Mouse (Mus musculus) brain, embryonic 18.5 days (tissue): ENCODE results near the gene Pdcd2l.

Experiments used
- DNase-seq: peaks from one replicate; pipeline ENCODE4 v3.0.0-alpha.2; 2012; ENCODE audit warnings: low read depth, low spot score

The Pdcd2l gene

DNA sequence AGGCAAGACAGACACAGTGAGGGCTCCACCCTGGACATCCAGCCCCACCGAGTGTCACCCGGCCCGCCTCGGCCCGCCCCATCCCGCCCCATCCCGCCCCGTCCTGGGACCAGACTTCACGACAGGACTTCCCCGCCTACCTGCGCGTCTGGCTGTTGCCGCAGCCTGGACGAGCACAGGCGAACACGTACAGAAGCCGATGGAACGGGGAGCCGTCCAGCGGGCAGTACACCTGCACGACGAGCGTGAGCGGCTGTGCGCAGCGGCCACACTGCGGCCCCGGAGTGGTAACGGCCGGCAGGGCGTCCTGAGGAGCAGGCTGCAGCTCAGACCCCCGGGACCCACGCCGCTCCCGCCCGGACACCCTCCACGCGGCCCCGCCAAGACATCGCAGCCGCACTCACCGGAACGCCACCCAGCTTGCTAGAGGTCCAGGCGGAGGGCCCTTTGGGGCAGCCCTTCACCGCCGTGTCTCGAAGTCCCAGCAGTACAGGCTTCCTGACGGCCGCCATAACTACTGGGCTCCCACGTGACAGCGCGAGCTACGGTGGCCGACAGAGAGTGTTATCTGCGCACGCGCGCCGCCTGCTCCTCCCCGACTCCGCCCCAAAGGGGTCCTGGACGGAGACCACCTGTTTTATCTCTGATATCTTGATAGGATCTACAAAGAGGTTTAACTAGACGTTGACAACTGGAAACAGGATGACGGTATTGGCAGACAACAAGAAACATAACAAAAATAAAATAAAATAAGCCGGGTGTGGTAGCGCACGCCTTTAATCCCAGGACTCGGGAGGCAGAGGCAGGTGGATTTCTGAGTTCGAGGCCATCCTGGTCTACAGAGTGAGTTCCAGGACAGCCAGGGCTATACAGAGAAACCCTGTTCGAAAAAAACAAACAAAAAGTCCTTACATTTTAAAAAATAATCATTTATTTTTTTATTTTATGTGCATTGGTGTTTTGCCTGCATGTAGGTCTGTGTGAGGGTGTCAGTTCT, at the start of gene Pdcd2l:
Gene Pdcd2l, minus strand, starts transcription at position 530 of the 997 bp plus-strand sequence.
- peak; percentile 82 for DNase-seq

DNA sequence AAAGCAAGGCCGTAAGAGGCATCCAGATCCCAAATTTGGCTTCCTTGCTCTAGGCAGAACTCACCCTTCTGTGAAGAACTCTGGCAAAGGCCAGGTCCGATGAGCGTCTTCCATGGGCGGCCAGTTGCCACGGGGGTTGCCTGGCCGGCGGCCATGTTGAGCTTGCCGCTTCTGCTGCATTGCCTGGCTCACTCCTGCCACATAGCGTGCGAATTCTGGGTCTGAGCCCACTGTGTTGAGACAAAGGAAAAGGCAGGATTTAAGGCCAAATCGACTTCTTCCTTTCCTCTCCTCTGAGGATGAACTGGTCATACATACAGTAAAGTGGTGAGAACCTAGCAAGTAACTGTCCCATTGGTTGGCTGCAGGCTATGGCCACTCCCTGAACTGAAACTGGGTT, 45.7 kb upstream of the Pdcd2l start:
- no peak for DNase-seq

- DNase-seq = no peak
These were observed 41.6 kb upstream of the Pdcd2l start for GRCm38 (mm10) chr7:34238086-34238485.

GRCm38 (mm10) chr7:34235602-34236001, 39.1 kb upstream of the Pdcd2l start:
- DNase-seq = no peak

- no peak for DNase-seq
These were observed 38.4 kb upstream of the Pdcd2l start for GRCm38 (mm10) chr7:34234610-34235561.

GRCm38 (mm10) chr7:34233909-34234609, 37.6 kb upstream of the Pdcd2l start:
- DNase-seq = peak; percentile 98

GRCm38 (mm10) chr7:34232785-34233725, 36.6 kb upstream of the Pdcd2l start:
- no peak for DNase-seq

GRCm38 (mm10) chr7:34230116-34230515, 33.7 kb upstream of the Pdcd2l start, which contains the start of gene Gpi1:
TSS of gene Gpi1 (minus strand) at chr7:34230336.
- DNase-seq = peak; percentile 51

DNA sequence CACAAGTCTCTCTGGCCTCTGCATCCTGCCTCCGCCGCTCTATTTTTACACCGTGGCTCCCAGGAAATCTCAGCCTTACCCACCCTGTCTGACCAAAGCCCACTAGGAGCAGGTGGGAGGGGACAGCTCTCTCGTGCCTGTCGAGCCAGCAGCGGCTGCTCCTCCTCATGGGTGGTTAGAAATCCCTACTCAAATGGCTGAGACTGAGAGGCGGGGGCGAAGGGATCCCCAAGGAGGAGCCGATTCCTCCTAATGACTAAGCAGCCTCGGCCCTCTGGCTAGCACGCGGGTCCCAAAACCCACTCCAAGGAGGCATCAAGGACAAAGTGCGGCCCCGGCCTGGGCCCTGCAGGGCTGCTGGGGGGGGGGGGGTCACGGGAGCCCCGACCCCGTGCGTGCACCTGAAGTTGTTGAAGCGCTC, 33.2 kb upstream of the Pdcd2l start:
- DNase-seq = no peak

DNA sequence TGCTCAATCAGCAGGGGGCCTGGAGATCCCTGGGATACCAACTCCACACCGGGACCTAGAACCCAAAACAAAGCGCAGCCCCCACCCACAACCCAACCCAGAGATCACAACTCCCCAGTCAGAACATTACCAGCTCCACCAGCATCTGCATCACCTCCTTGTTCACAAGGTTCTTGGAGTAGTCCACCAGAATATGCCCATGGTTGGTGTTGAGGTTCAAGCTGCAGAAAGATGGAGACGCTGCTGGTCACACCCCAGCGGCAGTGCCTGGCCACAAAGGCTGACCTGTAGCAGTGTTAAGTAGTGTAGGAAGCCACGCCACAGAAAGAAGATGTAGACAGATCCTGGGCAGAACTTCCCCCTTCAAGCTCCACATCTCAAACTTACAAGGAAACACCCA, 32.7 kb upstream of the Pdcd2l start:
- DNase-seq = no peak

- DNase-seq = no peak
These were observed 32.2 kb upstream of the Pdcd2l start for GRCm38 (mm10) chr7:34228641-34229040.

DNA sequence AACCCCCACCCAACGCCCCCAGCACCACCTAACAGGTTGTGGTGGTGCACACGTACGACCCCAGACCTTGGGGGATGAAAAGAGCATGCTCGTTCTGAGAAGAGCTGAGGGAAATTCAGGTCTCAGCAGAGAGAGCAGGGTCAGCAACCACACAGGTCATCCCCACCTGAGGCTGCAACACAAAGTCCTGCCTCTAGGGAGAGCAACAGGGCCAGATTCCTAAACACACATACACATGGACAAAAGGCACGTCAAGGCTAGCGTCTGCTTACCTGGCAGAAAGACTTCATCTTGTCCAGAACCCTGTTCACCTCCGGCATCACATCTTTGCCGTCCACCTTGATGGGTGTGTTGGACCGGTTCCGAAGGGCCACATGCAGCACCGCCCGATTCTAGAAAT, 30.4 kb upstream of the Pdcd2l start:
- DNase-seq = no peak

GRCm38 (mm10) chr7:34226086-34226485, 29.6 kb upstream of the Pdcd2l start:
- DNase-seq = no peak

DNA sequence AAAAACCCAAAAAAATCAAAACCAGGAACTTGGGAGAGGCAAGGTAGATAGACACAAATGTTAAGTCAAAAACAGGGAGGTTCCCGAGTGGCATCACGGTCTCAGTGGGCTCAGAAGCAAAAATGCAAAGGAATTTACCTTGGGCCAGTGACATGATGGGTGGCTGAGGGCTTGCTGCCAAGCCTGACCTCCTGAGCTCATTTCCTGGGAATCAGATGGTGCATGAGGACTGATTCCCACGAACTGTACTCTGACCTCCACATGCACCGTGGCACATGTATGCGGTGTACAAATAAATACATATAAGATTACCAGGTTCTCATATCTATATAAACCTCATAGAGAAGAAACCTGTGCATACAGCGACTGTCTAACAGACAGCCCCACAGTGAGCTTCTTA, 27.8 kb upstream of the Pdcd2l start:
- DNase-seq = no peak

- no peak for DNase-seq
These were observed 25.9 kb upstream of the Pdcd2l start for GRCm38 (mm10) chr7:34222340-34222739.

DNA sequence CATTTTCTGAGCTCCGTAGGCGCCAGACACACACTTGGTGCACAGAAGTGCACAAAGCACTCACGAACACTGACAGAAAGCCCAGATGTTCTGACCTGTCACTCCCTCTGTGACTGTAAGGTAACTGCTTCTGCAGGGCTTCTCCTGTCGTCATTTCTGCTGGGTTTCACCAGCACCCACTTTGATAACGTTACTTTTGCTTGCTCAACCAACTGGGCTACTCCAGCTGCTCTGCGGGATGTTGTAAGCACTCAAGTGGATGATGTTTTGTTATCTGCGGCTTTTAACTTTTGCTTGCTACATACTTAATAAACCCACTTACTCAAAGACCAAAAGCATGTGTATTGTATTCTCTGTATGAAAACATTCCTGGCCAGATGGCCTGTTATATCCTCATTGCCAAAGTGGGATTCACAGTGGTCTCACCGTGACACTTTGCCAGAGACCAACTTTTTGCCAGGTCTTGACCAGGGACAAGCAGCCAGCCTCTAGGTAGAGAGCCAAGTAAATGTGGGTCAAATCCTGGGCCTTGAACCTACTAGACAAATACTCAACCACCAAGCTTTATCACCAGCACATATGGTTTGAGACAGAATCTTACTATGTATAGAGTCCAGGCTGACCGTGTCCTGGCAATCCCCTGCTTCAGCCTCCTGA, 25.3 kb upstream of the Pdcd2l start:
- no peak for DNase-seq

GRCm38 (mm10) chr7:34218496-34218895, 22.0 kb upstream of the Pdcd2l start:
- no peak for DNase-seq

DNA sequence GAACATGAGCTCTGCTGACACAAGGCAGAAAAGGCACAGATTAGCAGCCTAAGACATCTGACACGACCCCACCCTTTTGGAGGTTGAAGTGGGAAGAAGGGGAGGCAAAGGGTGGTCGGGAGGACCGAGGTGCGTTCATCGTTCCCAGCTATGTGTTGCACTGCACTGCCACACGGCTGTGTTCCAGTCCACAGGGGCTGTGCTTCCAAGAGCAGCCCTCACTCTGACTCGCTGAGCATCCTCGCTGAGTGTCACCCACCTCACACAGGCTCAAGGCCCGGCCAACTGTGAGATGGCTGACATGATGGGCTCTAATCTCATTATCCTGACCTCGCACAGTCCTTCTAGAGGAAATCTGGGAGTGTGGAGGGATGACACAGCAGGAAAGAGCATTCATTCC, 20.0 kb upstream of the Pdcd2l start:
- no peak for DNase-seq

GRCm38 (mm10) chr7:34215481-34215880, 19.0 kb upstream of the Pdcd2l start:
- DNase-seq = no peak

DNA sequence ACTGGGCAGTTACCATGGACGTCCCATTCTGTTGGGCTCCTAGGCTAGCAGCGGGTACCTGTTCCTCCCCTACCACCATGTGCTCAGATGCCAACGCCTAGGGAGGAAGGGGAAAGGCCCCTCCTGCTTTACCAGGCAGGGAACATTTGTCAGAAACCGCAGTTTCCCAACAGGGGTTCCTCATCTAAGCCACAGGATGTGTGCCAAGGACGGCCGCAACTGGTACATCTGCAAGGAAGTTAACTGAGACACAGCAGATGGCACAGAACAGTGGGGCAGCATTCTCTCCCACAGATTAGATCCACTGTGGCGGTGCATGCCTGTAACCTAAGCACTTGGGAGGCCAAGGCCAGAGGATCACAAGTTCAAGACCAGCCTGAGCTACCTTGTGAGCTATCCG, 18.2 kb upstream of the Pdcd2l start:
- DNase-seq = no peak
